Mouse (Mus musculus): ENCODE results near the gene Golga1.

The Golga1 gene

GRCm38 (mm10) chr2:38975941-38976805, 89.2 kb downstream of the Golga1 start:
- DNase-seq (ENCODE audit: extremely low read depth, insufficient read length, low spot score), result no peak

GRCm38 (mm10) chr2:38975181-38975580, 90.2 kb downstream of the Golga1 start:
- no peak for DNase-seq (ENCODE audit: extremely low read depth, insufficient read length, low spot score)

- peak; percentile 71 for DNase-seq (ENCODE audit: extremely low read depth, insufficient read length, low spot score)
Measured at GRCm38 (mm10) chr2:38974171-38974570, 91.2 kb downstream of the Golga1 start.

GRCm38 (mm10) chr2:38973701-38974100, 91.6 kb downstream of the Golga1 start:
- DNase-seq (ENCODE audit: extremely low read depth, insufficient read length, low spot score), result no peak

GRCm38 (mm10) chr2:38973223-38973622, 92.1 kb downstream of the Golga1 start:
- DNase-seq (ENCODE audit: extremely low read depth, insufficient read length, low spot score), result no peak

- DNase-seq (ENCODE audit: extremely low read depth, insufficient read length, low spot score), result no peak
Measured at GRCm38 (mm10) chr2:38970057-38970456, 95.3 kb downstream of the Golga1 start.

- no peak for DNase-seq (ENCODE audit: extremely low read depth, insufficient read length, low spot score)
Measured at GRCm38 (mm10) chr2:38969650-38970049, 95.7 kb downstream of the Golga1 start.

Data from 3134 (cell line).